Mouse (Mus musculus) cerebellum, adult 11-12 months (tissue): ENCODE data around the gene Tgds.
A peak's percentile ranks its signal among the peaks of the same experiment; 100 is the strongest.
"Not testable (repeated sequence)": the region's sequence is repeated elsewhere in the genome, so short reads cannot be mapped to it uniquely, and the experiment has no call there.

Source experiments
- DNase-seq: peaks from one replicate; pipeline ENCODE4 v3.0.0; 2022

The Tgds gene

GRCm38 (mm10) chr14:118131931-118132641, 469 bp downstream of the Tgds start:
- DNase-seq = no peak

- no peak for DNase-seq
These were observed 1.1 kb downstream of the Tgds start for GRCm38 (mm10) chr14:118131472-118131871.

GRCm38 (mm10) chr14:118126301-118126700, 6.3 kb downstream of the Tgds start:
- DNase-seq = no peak

- no peak for DNase-seq
These were observed 7.8 kb downstream of the Tgds start for GRCm38 (mm10) chr14:118124771-118125170.

DNA sequence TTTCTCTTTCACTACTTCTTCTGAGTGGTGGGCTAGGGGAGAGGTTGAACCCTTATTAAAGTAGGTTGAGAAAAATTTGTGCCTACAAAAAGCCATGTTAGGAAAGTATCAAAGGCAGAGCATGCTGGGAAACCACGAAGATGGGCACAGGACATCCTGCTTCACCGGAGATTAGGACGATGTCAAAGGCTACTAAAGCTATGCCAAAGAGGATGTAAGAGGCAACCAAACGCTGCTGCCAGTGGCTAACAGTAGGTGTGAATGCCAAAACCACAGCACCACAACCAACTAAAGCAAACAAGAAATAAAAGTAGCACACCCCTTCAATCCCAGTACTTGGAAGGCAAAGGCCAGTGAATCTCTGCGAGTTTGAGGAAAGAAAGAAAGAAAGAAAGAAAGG, 8.4 kb downstream of the Tgds start:
- DNase-seq = no peak

DNA sequence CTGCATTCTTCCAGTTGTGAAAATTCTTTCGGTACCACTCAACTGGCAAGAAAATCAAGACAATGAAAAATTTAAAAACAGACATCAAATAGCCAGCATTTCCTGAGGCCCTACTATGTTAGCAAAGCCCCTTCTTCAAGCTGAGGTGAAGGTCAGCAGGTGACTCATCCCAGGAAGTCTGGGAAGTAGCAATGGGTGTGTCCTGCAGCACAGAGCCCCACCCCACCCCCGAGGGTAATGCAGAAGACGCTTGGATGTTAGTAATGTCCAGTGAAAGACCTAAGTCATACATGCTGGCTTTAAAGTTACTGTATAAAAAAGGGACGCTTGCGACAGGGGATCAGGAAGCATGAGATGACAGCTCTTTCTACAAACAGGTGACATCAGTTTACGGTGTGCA, 19.4 kb downstream of the Tgds start:
- no peak for DNase-seq

DNA sequence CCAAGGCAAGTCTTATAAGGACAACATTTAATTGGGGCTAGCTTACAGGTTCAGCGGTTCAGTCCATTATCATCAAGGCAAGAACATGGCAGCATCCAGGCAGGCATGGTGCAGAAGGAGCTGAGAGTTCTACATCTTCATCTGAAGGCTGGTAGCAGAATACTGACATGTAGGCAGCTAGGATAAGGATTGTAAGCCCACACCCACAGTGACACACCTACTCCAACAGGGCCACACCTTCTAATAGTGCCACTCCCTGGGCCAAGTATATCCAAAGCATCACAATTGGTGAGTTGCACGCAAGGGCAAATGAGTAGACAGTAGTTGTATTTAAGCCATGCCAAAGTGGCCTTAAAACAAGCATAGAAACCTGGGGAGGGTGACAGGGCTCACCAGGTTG, 25.1 kb downstream of the Tgds start:
- DNase-seq = not testable (repeated sequence)

GRCm38 (mm10) chr14:118101227-118101990, 31.1 kb downstream of the Tgds start:
- no peak for DNase-seq

DNA sequence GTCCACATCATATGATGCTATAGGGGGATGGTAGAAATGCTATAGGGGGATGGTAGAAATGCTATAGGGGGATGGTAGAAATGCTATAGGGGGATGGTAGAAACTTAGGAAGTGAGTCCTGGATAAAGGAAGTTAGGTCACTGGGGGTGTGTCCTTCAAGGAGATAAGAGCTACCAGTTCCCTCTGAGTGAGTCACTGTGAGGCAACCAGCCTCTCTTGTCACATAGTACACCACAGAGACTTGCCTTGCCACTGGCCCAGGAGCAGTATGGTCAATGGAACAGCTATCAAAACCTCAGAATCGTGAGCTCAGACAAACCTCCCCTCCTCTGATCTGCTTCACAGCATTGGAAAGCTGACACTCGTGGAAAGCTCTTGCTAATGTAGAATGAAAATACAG, 34.3 kb downstream of the Tgds start:
- no peak for DNase-seq

- DNase-seq = no peak
These were observed 42.7 kb downstream of the Tgds start for GRCm38 (mm10) chr14:118089806-118090392.

GRCm38 (mm10) chr14:118089215-118089805, 43.2 kb downstream of the Tgds start:
- DNase-seq = peak; percentile 85

DNA sequence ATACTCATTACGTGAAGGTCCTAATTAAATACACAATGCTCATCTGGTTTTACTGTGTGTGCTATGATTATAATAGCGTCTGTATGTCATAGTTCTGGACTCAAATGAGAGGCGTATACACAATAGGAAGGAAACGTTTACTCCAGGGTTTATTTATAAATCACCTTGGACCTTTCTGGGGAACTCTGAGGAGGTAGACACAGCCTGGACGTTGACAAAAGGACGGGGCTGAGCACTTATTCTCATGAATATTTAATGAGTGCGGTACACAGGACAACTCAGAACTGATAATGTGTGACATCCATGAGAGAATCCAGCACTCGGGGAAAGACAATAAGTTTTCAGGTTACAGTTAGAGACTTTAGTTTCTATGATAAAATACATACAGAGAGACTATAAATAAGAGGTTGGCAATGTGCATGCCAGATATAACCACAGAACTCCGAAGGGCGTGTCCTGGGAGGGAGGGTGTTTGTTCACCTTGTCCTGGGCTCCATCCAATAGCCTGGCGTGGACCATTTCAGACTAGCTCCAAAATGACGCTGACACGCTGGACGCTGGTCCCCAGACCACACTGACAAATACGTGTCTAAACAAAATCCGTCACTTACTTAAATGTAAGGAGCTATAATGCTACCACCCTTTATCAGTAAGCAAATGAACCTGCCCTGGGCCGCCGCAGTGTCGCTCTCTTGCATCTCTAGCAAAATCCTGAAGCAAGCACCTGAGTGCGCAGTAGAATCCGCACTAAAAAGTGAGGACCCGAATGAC, 43.9 kb downstream of the Tgds start:
- DNase-seq = no peak

DNA sequence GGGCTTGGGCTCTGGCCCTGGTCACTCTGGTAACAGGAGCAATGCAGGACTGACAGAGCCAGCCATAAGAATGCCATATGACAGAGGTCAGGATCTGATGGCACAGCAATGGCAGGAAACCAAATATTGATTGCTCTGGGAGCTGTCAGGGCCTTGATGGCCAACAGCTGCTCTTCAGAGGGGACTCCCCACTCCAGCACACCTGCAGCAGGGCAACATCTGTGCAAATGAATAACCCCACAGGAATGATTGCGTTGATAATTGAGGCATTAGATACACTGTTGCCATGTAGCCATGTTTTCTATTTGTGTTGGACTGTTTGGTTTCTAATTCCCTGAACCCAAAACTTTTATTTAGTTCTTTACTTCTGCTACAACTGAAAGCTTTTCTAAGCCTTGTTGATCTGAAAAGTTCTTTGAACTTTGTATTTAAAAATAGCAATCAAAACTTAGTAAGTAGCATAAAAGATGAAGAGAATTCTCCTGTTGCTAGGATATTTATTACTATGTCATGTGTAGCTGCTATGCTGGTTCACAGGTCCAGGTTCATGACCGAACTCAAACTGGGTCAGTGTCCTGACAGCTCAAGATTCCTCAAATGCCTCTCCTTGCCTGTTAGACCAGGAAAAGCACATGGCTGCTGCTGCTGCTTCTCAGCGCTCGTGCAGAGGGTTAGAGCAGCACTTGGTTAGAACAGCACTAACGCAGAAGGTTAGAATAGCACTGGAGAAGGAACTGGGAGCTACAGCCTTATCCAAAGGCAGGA, 46.1 kb downstream of the Tgds start:
- no peak for DNase-seq

DNA sequence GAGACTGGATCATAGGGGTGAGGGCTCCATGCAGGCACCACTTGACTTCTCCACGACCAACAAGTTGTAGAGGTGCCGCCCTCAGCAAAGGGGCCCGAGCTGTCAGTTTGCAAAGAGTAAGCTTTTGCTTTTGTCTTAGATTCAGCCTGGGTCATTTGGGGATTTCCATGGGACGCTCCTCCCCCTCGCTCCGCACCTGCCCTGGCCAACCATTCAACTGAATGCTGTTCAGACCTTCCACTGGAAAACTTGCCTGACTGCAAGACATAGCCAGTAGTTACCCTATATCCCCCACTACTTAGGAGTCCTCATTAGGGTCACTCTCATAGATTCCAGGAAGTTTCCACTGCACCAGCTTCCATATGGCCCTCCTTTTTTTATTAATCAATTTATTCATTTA, 48.7 kb downstream of the Tgds start:
- no peak for DNase-seq

DNA sequence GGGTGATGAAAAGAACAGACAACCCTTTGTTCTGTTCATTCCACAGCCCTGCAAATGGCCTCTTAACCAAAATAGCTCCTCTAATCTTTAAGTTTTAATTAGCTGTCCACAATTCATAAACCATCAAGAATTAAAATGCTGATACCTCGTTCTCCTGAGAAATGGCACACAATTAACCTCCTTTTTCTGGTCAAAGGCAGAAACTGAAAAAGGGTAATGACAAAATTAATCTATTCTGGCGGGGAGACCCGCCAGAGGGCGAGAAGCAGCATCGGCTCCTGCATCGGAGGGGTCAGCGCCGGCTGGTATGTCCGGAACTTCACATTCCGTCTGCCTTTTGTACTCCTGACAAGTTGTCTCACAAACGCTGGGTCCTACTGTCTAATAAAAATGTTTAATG, 51.9 kb downstream of the Tgds start:
- DNase-seq = no peak

DNA sequence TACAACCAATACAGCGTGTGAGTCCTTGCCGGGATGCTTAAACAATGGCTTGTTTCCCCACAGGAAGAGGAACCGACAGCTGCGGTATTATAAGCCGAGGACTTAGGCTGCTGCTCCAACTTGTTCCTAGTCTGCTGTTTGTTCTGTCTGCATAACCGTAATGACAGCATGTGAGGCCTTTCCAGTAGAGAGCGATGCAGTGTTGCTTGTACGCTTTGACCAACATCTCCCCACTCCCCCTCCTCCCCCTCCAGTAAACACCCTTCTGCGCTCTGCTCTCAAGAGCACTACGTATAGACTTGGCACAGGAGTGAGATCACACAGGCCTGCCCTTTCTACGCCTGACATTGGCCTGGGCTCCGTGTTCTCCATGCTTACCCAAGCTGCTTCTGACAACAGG, 62.5 kb downstream of the Tgds start:
- DNase-seq = no peak

DNA sequence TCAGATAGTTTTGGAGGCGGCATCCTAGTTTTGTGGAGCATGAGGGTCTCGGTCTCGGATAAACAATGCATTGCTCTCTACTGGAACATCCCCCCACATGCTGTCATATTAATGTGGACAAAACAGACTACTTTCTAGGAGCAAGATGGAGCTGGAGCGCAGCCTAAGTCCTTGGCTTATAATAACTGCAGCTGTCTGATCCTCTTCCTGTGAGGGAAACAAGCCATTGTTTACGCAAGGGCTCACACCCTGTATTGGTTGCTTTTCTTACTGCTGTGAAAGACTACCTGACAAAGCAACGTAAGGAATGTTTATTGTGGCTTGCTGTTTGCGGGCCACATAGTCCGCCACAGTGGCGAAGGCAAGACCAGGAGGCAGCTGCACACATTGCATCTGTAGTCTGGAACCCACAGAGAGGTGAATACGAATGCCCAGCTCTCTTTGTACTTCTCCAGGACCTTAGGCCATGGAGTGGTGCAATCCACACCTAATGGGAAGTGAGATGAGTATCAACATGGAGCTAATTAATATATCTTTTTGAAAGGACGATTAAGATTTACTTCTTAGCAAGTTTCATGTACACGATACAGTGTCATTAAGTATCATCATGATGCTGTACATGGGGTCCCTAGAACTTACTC, 63.0 kb downstream of the Tgds start:
- DNase-seq = no peak
